Mouse (Mus musculus) heart, postnatal 25 days (tissue): ENCODE measurements at regions not wholly inside any gene's neighbourhood (a gene's known extent, or its start where the extent isn't known, plus 50 kb on each side); places are given as distances from the start of the nearest gene placed in this dataset.

Experiments used
- DNase-seq: peaks from one replicate; pipeline ENCODE4 v3.0.0; 2022; ENCODE audit warnings: low spot score
- intact Hi-C: fragments of 180-260 bp; cut with DNase I; formaldehyde crosslinking; loops from one replicate; pipeline ENCODE4 v1.15.1; 2025

- intact Hi-C loops = no loop called here
- no peak for DNase-seq
These were observed 1187.0 kb upstream of the Map3k7 start for GRCm38 (mm10) chr4:30776816-30777442.

- DNase-seq = no peak
- intact Hi-C loops = no loop called here
These were observed 1182.2 kb upstream of the Map3k7 start for GRCm38 (mm10) chr4:30781649-30782048.

- intact Hi-C loops = no loop called here
- DNase-seq = no peak
These were observed 1173.8 kb upstream of the Map3k7 start for GRCm38 (mm10) chr4:30789976-30790657.

- no peak for DNase-seq
- intact Hi-C loops = no loop called here
These were observed 1154.1 kb upstream of the Map3k7 start for GRCm38 (mm10) chr4:30809798-30810197.

GRCm38 (mm10) chr4:30855361-30856056, 1108.4 kb upstream of the Map3k7 start:
- DNase-seq = no peak
- intact Hi-C loops = no loop called here

GRCm38 (mm10) chr4:30904966-30905365, 1058.9 kb upstream of the Map3k7 start:
- intact Hi-C loops = no loop called here
- no peak for DNase-seq

- intact Hi-C loops = no loop called here
- no peak for DNase-seq
These were observed 1041.0 kb upstream of the Map3k7 start for GRCm38 (mm10) chr4:30922944-30923343.

GRCm38 (mm10) chr4:30932358-30932757, 1031.5 kb upstream of the Map3k7 start:
- intact Hi-C loops = no loop called here
- DNase-seq = no peak

GRCm38 (mm10) chr4:30933030-30933987, 1030.6 kb upstream of the Map3k7 start:
- DNase-seq = no peak
- intact Hi-C loops = no loop called here

GRCm38 (mm10) chr4:30983611-30984010, 980.3 kb upstream of the Map3k7 start:
- intact Hi-C loops = no loop called here
- no peak for DNase-seq

- DNase-seq = no peak
- intact Hi-C loops = no loop called here
These were observed 951.9 kb upstream of the Map3k7 start for GRCm38 (mm10) chr4:31012006-31012405.

- no peak for DNase-seq
These were observed 911.7 kb upstream of the Map3k7 start for GRCm38 (mm10) chr4:31052077-31052677.

GRCm38 (mm10) chr4:31076236-31076635, 887.7 kb upstream of the Map3k7 start:
- intact Hi-C loops = no loop called here
- no peak for DNase-seq

More at GRCm38 (mm10) chr4:31052077-31052677, 911.7 kb upstream of the Map3k7 start:
- intact Hi-C loops = no loop called here

- DNase-seq = no peak
- intact Hi-C loops = no loop called here
These were observed 842.3 kb upstream of the Map3k7 start for GRCm38 (mm10) chr4:31121586-31121985.

GRCm38 (mm10) chr4:31143166-31143565, 820.7 kb upstream of the Map3k7 start:
- intact Hi-C loops = no loop called here
- no peak for DNase-seq

GRCm38 (mm10) chr4:31167431-31167830, 796.5 kb upstream of the Map3k7 start:
- DNase-seq = no peak
- intact Hi-C loops = no loop called here

GRCm38 (mm10) chr4:31168357-31168756, 795.5 kb upstream of the Map3k7 start:
- intact Hi-C loops = no loop called here
- no peak for DNase-seq

- intact Hi-C loops = no loop called here
- no peak for DNase-seq
These were observed 792.7 kb upstream of the Map3k7 start for GRCm38 (mm10) chr4:31171190-31171589.

- intact Hi-C loops = no loop called here
- no peak for DNase-seq
These were observed 766.0 kb upstream of the Map3k7 start for GRCm38 (mm10) chr4:31197852-31198251.

- DNase-seq = no peak
- intact Hi-C loops = no loop called here
These were observed 760.6 kb upstream of the Map3k7 start for GRCm38 (mm10) chr4:31203286-31203685.
